In genomic region chr1:155560021-155560420, GRCm38 (mm10) we compare ENCODE assay signal across 12 mouse cellular contexts. TPM values are rescaled to one million over a fixed set of nuclear protein-coding genes. Genes with fewer than 3 reads are reported as not detected.
A peak's percentile ranks its signal among the peaks of the same experiment; 100 is the strongest.
DNase-seq lines count a peak whose midpoint lies in the region; ATAC-seq lines count a peak whose summit lies in the region.
"Had no signal": no experiment of that assay in that cellular context is flagged by ENCODE, and none has a peak within 500 bp of the region (broad histone marks: within the 10 kb centered on the region; RNA-seq: fewer than 3 reads in every experiment).

No protein-coding gene starts in this region.

- 88% methylated on average over 4 of the region's 4 CpGs for WGBS in kidney, embryonic 15.5 days
- 87% methylated on average over 4 of the region's 4 CpGs for WGBS in embryonic facial prominence, embryonic 10.5 days
- 89% methylated on average over 4 of the region's 4 CpGs for WGBS in forebrain, embryonic 16.5 days
- 51% methylated on average over 4 of the region's 4 CpGs for WGBS in liver, embryonic 16.5 days (ENCODE audit: insufficient replicate concordance)

- ATAC-seq in kidney, embryonic 15.5 days (replicated peaks; ENCODE audit: low FRiP score), result no peak
- no peak for ATAC-seq in forebrain, embryonic 16.5 days
- no peak for ATAC-seq in liver, embryonic 16.5 days (ENCODE audit: low read depth)
- no peak for ATAC-seq in activated CD4-positive, CD25-positive, alpha-beta regulatory T cell, adult 4 months

- H3K27ac ChIP-seq in kidney, embryonic 15.5 days, result no peak overlapping the region
- no peak overlapping the region for H3K27ac ChIP-seq in embryonic facial prominence, embryonic 10.5 days (replicated peaks)
- no peak overlapping the region for H3K27ac ChIP-seq in forebrain, embryonic 16.5 days (ENCODE audit: low read length)
- H3K27ac ChIP-seq in liver, embryonic 16.5 days (ENCODE audit: low read length), result no peak overlapping the region
- H3K27ac ChIP-seq: embryonic facial prominence, embryonic 15.5 days; heart, embryonic 15.5 days had no signal

- DNase-seq in kidney, adult 18-20 months, result no peak
- no peak for DNase-seq in embryonic facial prominence, embryonic 10.5 days (ENCODE audit: low spot score)
- no peak for DNase-seq in left cerebral cortex, adult 11 months (ENCODE audit: low spot score)
- no peak for DNase-seq in right cerebral cortex, postnatal 10 days (ENCODE audit: low spot score in 2 of 2)
- DNase-seq: kidney, postnatal 14 days; thymus, postnatal 25 days had no signal

- no peaks in the 10 kb centered on the region for H3K27me3 ChIP-seq in kidney, embryonic 15.5 days
- no peaks in the 10 kb centered on the region for H3K27me3 ChIP-seq in embryonic facial prominence, embryonic 10.5 days (replicated peaks; ENCODE audit: low read depth, poor library complexity, severe bottlenecking)
- H3K27me3 ChIP-seq in forebrain, embryonic 16.5 days (replicated peaks; ENCODE audit: control insufficient read depth, insufficient read depth, low read length), result no peaks in the 10 kb centered on the region
- H3K27me3 ChIP-seq in liver, embryonic 16.5 days (ENCODE audit: control insufficient read depth, insufficient read depth, low read depth, low read length), result no peaks in the 10 kb centered on the region
- H3K27me3 ChIP-seq: embryonic facial prominence, embryonic 15.5 days; heart, embryonic 15.5 days had no signal

- no peaks in the 10 kb centered on the region for H3K9me3 ChIP-seq in kidney, embryonic 15.5 days (replicated peaks)
- no peaks in the 10 kb centered on the region for H3K9me3 ChIP-seq in embryonic facial prominence, embryonic 10.5 days
- H3K9me3 ChIP-seq in forebrain, embryonic 16.5 days (ENCODE audit: control insufficient read depth, low read length), result no peaks in the 10 kb centered on the region
- H3K9me3 ChIP-seq in liver, embryonic 16.5 days (replicated peaks; ENCODE audit: control insufficient read depth, low read length), result no peaks in the 10 kb centered on the region
- H3K9me3 ChIP-seq: embryonic facial prominence, embryonic 15.5 days; heart, embryonic 15.5 days had no signal

- no peak overlapping the region for H3K9ac ChIP-seq in kidney, embryonic 15.5 days
- H3K9ac ChIP-seq in forebrain, embryonic 16.5 days (replicated peaks; ENCODE audit: low read depth, low read length), result no peak overlapping the region
- no peak overlapping the region for H3K9ac ChIP-seq in liver, embryonic 16.5 days (ENCODE audit: low read depth, low read length)
- H3K9ac ChIP-seq: embryonic facial prominence, embryonic 15.5 days; heart, embryonic 15.5 days had no signal

- H3K4me2 ChIP-seq in kidney, embryonic 15.5 days, result peak overlapping the region; percentile 17; the same call in 1 of the 2 replicates
- peak overlapping the region; percentile 34 for H3K4me2 ChIP-seq in forebrain, embryonic 16.5 days (ENCODE audit: low read length)
- peak overlapping the region; percentile 82 for H3K4me2 ChIP-seq in liver, embryonic 16.5 days (ENCODE audit: low read depth, low read length)

- no peak overlapping the region; the same call in 1 of the 2 replicates for H3K4me3 ChIP-seq in kidney, embryonic 15.5 days (replicated peaks)
- 0 out of 2 replicates have a peak overlapping the region, but pooled peaks have one; percentile 1 for H3K4me3 ChIP-seq in embryonic facial prominence, embryonic 10.5 days
- no peak overlapping the region for H3K4me3 ChIP-seq in forebrain, embryonic 16.5 days (replicated peaks; ENCODE audit: low read length)
- peak overlapping the region; percentile 1; the same call in 1 of the 2 replicates for H3K4me3 ChIP-seq in liver, embryonic 16.5 days (ENCODE audit: low read depth, low read length)

- peaks cover 23% of the 10 kb centered on the region for H3K4me1 ChIP-seq in kidney, embryonic 15.5 days
- H3K4me1 ChIP-seq in embryonic facial prominence, embryonic 10.5 days, result peaks cover 29% of the 10 kb centered on the region
- peaks cover 24% of the 10 kb centered on the region for H3K4me1 ChIP-seq in forebrain, embryonic 16.5 days (replicated peaks; ENCODE audit: control insufficient read depth, insufficient read depth, low read length)
- H3K4me1 ChIP-seq in liver, embryonic 16.5 days (ENCODE audit: control insufficient read depth, low read depth, low read length), result peaks cover 28% of the 10 kb centered on the region

- H3K36me3 ChIP-seq in kidney, embryonic 15.5 days, result peaks cover 3% of the 10 kb centered on the region
- peaks cover 7% of the 10 kb centered on the region for H3K36me3 ChIP-seq in embryonic facial prominence, embryonic 10.5 days (replicated peaks)
- H3K36me3 ChIP-seq in forebrain, embryonic 16.5 days (ENCODE audit: control insufficient read depth, insufficient read depth), result no peaks in the 10 kb centered on the region
- H3K36me3 ChIP-seq in liver, embryonic 16.5 days (ENCODE audit: control insufficient read depth, insufficient read depth), result no peaks in the 10 kb centered on the region
- H3K36me3 ChIP-seq: heart, embryonic 15.5 days had no signal

RNA-seq across cellular contexts. Expression of gene Acbd6, which starts 2.1 kb away (rescaled TPM):
- 73.5 and 74.3 TPM in 2 replicates for polyA plus RNA-seq in kidney, embryonic 15.5 days (2015; fragmentation: Nextera tagmentation; extraction: Ambion mirVana)
- 77.6 and 79.5 TPM in 2 replicates for polyA plus RNA-seq in embryonic facial prominence, embryonic 10.5 days (2016; fragmentation: Nextera tagmentation; extraction: Ambion mirVana)
- 84.4 and 87.4 TPM in 2 replicates for polyA plus RNA-seq in forebrain, embryonic 16.5 days (2015; fragmentation: Nextera tagmentation; extraction: Ambion mirVana)
- polyA plus RNA-seq in liver, embryonic 16.5 days (2015; fragmentation: Nextera tagmentation; extraction: Ambion mirVana), result 28.6 and 29.1 TPM in 2 replicates
- 10 to 100 TPM in 1 of 2 experiments, 1 to 10 TPM in 1; 5.5 to 12.7 TPM for polyA plus RNA-seq in activated CD4-positive, CD25-positive, alpha-beta regulatory T cell, adult 4 months (2017; shearing (Covaris generic))

Comparison
In these comparisons a context has a peak if more than half of its experiments do, and no peak if none do; other contexts are left out.
1. H3K4me2 ChIP-seq: peak in every context shown above with its lines; median percentile 82 in liver, embryonic 16.5 days; 34 in forebrain, embryonic 16.5 days; 17 in kidney, embryonic 15.5 days.
2. H3K4me3 ChIP-seq: peak in embryonic facial prominence, embryonic 10.5 days (single experiment) and liver, embryonic 16.5 days (single experiment); none in kidney, embryonic 15.5 days (single experiment) and forebrain, embryonic 16.5 days (single experiment).